ENCODE assay signal across 8 mouse cellular contexts in the genomic region with DNA sequence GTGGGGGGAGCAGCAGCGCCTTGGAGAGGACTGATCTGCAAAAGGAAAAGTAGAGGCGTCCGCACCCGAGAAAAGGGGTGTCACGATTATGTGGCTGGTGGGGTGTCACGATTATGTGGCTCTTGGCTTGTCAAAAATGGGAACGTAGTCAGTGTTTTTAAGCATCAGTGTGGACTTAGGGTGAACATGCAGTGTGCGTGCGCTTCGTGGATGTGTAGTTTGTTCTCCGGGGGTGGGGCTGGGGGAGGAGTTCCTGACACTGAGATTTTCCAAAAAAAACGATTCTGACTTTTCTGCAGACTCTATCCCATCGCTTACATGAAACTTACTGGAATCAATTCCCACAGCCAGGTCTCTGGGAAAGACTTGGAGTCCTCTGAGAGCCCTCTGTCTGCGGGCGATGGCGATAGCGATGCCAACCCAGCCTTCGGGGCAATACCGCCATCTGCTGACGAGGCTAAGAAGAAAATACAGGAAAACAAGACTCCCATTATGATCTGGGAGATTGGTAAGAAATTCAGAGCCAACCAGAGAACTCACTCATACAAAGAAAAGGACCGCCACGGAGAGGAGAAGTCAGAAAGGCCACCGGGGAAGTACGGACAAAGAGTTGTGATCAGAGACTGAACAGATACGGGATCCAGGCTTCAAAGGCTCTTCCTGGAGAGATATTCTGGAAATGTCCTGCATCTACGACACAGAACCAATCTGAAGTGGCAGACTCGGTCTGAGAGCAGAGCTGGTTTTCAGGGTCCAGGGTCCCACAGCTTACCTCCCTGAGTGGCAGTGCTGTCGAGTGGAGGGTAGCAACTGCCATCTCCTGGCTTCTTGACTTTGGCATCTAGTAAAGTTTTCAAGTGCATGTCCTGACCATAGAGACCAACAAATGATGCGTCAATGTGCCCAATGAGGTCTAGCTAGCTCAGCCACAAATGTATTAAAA. TPM values are rescaled to one million over a fixed set of nuclear protein-coding genes. Genes with fewer than 3 reads are reported as not detected.
DNase-seq lines count a peak whose midpoint lies in the region; ATAC-seq and TF ChIP-seq lines count a peak whose summit lies in the region.

No protein-coding gene starts in this region.

- H3K9me3 ChIP-seq in hindbrain, embryonic 13.5 days = no peaks in the 10 kb centered on the region
- no peaks in the 10 kb centered on the region for H3K9me3 ChIP-seq in lung, postnatal 0 days (ENCODE audit: low read length)

- TF ChIP-seq CTCF in lung, postnatal 0 days (IDR thresholded peaks at IDR 0.05) = peak; percentile 91

- no peak overlapping the region for H3K4me3 ChIP-seq in hindbrain, embryonic 13.5 days
- no peak overlapping the region for H3K4me3 ChIP-seq in lung, postnatal 0 days (ENCODE audit: low read depth, low read length)

- DNase-seq in T-cell, adult 2 months (ENCODE audit: low spot score) = peak; percentile 1
- peak; percentile 62 to 82 for DNase-seq in cerebellum, postnatal 25 days
- DNase-seq in frontal cortex, postnatal 14 days (ENCODE audit: low spot score in 2 of 2) = peak; percentile 55 to 74
- DNase-seq in layer of hippocampus, postnatal 14 days (ENCODE audit: low spot score in 2 of 2) = peak; percentile 75 to 81
- DNase-seq in lung, postnatal 0 days (ENCODE audit: low spot score) = peak; percentile 82
- DNase-seq in retina, adult 2 months (ENCODE audit: low read depth, low spot score) = peak; percentile 54
- peak; percentile 77 for DNase-seq in thymus, postnatal 4 days

- H3K27me3 ChIP-seq in hindbrain, embryonic 13.5 days = no peaks in the 10 kb centered on the region
- H3K27me3 ChIP-seq in lung, postnatal 0 days (replicated peaks; ENCODE audit: insufficient read depth, low read length) = no peaks in the 10 kb centered on the region

- H3K27ac ChIP-seq in hindbrain, embryonic 13.5 days = no peak overlapping the region
- no peak overlapping the region for H3K27ac ChIP-seq in lung, postnatal 0 days (ENCODE audit: low read length)

- H3K36me3 ChIP-seq in hindbrain, embryonic 13.5 days = no peaks in the 10 kb centered on the region
- no peaks in the 10 kb centered on the region for H3K36me3 ChIP-seq in lung, postnatal 0 days (ENCODE audit: insufficient read depth, low read length)

- peak overlapping the region; percentile 35 for H3K4me2 ChIP-seq in hindbrain, embryonic 13.5 days
- H3K4me2 ChIP-seq in lung, postnatal 0 days (replicated peaks; ENCODE audit: low read depth, low read length) = no peak overlapping the region

- no peak for TF ChIP-seq EP300 in lung, postnatal 0 days (IDR thresholded peaks at IDR 0.05)

- peak; percentile 83 for ATAC-seq in hindbrain, embryonic 13.5 days (ENCODE audit: low FRiP score)
- ATAC-seq in lung, postnatal 0 days = peak; percentile 65

- 0 out of 2 replicates have a peak overlapping the region, but pooled peaks have one; percentile 21 for H3K9ac ChIP-seq in hindbrain, embryonic 13.5 days
- H3K9ac ChIP-seq in lung, postnatal 0 days (replicated peaks; ENCODE audit: low read depth) = no peak overlapping the region

- no peaks in the 10 kb centered on the region for H3K4me1 ChIP-seq in hindbrain, embryonic 13.5 days (replicated peaks)
- H3K4me1 ChIP-seq in lung, postnatal 0 days (ENCODE audit: insufficient read depth, low read depth, low read length) = no peaks in the 10 kb centered on the region

- WGBS in hindbrain, embryonic 13.5 days = 37% methylated on average over 29 of the region's 29 CpGs
- WGBS in lung, postnatal 0 days = 34% methylated on average over 29 of the region's 29 CpGs

RNA-seq across cellular contexts. Expression of gene Phc1, which starts 51.6 kb away (rescaled TPM):
- polyA plus RNA-seq in hindbrain, embryonic 13.5 days (2015; fragmentation: Nextera tagmentation; extraction: Ambion mirVana) = 32.9 and 35.5 TPM in 2 replicates
- total RNA-seq in layer of hippocampus, postnatal 14 days (2021) = 10 to 100 TPM; 61.8 to 64.9 TPM
- 6.3 and 6.5 TPM in 2 replicates for polyA plus RNA-seq in lung, postnatal 0 days (2015; fragmentation: Nextera tagmentation; extraction: Ambion mirVana)

Comparison
In these comparisons a context has a peak if more than half of its experiments do, and no peak if none do; other contexts are left out.
1. DNase-seq: peak in every context shown above with its lines; median percentile 82 in lung, postnatal 0 days; 78 in layer of hippocampus, postnatal 14 days; 77 in thymus, postnatal 4 days; 72 in cerebellum, postnatal 25 days; 64 in frontal cortex, postnatal 14 days; 54 in retina, adult 2 months; 1 in T-cell, adult 2 months.